Mouse (Mus musculus) C2C12 (cell line): ENCODE results near the gene Rsu1.

ENCODE experiments used
- CEBPB ChIP-seq: IDR thresholded peaks from one replicate; pipeline ENCODE4 v1.6.1; 2011; ENCODE audit warnings: low read depth, mild to moderate bottlenecking, control low read depth, moderate library complexity
- CTCF ChIP-seq: IDR thresholded peaks from one replicate; pipeline ENCODE4 v1.5.1; 2011; ENCODE audit not compliant: control insufficient read depth, insufficient read depth, insufficient read length
- FOSL1 ChIP-seq: IDR thresholded peaks from one replicate; pipeline ENCODE4 v1.8.0; 2011; ENCODE audit warnings: mild to moderate bottlenecking, low read length; ENCODE audit not compliant: poor library complexity, insufficient read depth, severe bottlenecking
- MAX ChIP-seq: IDR thresholded peaks from one replicate; pipeline ENCODE4 v1.6.1; 2011; ENCODE audit warnings: mild to moderate bottlenecking, control low read depth
- MYOD1 ChIP-seq: IDR thresholded peaks from one replicate; pipeline ENCODE4 v1.6.1; 2011; ENCODE audit warnings: low read depth; ENCODE audit not compliant: control insufficient read depth, insufficient read length
- MYOG ChIP-seq: IDR thresholded peaks from one replicate; pipeline ENCODE4 v1.6.1; 2011; ENCODE audit not compliant: control insufficient read depth, insufficient read length; ENCODE audit errors: extremely low read depth
- USF1 ChIP-seq: IDR thresholded peaks from one replicate; pipeline ENCODE4 v1.6.1; 2011; ENCODE audit warnings: low read depth, mild to moderate bottlenecking, control low read depth, moderate library complexity

- no peak for TF ChIP-seq CTCF
- TF ChIP-seq MAX: no peak
- no peak for TF ChIP-seq MYOD1
- no peak for TF ChIP-seq USF1
- TF ChIP-seq CEBPB: no peak
- no peak for TF ChIP-seq MYOG
- no peak for TF ChIP-seq FOSL1
Observed at GRCm38 (mm10) chr2:13170651-13171050, 100.6 kb downstream of the Rsu1 start.
